Mouse (Mus musculus): ENCODE results near the gene Ipmk.

GRCm38 (mm10) chr10:71382109-71382508 is 34.5 kb downstream of the Ipmk start:
- TF ChIP-seq POLR2A (IDR thresholded peaks at IDR 0.05; ENCODE audit: low read depth, low read length) (no peak), CTCF (IDR thresholded peaks at IDR 0.05; ENCODE audit: borderline replicate concordance, insufficient read depth, low read length) (no peak)

Measured in embryonic fibroblast, embryonic 13.5 days (primary cell).